Mouse (Mus musculus) right cerebral cortex, adult 2 months (tissue): ENCODE measurements around the gene Tnni1.

Source experiments
- DNase-seq, 2 experiments: peaks; one replicate each; pipeline ENCODE4 v3.0.0; 2021 to 2022; ENCODE audit warnings: low spot score in 2 of 2

Tnni1 gene

DNA sequence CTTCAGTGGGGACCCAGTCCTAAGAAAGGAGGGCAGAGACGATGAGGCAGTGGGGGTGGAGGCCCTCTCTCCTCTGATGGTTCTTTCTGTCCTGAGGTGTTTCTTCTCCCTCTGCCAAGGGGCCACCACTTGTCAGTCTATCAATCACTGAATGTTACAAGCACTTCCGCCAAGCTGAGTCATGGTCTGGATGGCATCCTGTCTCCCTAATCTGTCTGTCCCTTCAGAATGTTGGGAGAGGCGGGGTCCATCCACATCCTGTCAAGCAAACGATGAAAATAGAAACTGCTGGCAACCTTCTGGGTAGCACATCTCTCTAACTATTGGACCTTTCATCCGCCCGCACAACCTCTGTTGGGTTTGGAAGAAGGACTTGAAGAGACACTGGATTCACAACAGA, 65.2 kb downstream of the Tnni1 start:
- no peak for DNase-seq

DNA sequence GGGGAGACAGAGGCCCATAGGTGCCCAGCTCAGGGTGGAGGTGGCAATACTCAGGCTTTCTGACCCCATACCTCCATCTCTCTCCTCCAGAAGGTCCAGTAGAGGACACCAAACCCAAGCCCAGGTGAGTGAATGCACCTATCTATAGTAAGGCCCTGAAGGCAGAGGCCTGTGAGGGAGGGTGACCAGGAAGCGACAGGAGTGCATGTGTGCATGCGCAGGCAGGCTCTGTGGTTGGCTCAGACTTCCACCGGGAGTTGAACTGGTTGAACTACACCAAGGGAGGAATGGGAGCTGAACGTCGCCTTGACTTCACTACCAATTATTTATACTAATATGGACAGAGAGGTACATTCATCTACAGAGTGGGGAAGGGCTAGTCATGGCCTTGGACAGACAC, 67.4 kb downstream of the Tnni1 start:
- DNase-seq = no peak

DNA sequence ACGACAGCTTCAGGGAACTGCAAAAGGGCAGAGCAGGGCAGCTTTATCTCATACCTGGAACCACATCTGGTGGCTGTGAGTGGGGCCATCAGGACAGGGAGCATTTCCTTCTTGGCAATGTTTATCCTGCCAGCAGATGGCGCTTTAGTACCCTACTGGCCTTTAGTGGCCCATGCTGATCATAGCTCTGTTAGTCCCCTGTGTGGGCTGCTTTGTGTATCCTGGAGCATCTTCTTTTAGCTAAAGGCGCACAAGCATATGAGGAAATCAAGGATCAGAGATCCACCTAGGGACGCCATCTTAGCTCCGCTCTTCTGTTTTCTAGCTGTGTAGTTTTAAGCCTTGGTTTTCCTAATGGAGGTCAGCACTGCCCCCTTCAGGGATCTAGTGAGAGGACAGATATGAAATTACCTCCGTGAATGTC, 67.9 kb downstream of the Tnni1 start:
- DNase-seq = peak; percentile 20 to 24

DNA sequence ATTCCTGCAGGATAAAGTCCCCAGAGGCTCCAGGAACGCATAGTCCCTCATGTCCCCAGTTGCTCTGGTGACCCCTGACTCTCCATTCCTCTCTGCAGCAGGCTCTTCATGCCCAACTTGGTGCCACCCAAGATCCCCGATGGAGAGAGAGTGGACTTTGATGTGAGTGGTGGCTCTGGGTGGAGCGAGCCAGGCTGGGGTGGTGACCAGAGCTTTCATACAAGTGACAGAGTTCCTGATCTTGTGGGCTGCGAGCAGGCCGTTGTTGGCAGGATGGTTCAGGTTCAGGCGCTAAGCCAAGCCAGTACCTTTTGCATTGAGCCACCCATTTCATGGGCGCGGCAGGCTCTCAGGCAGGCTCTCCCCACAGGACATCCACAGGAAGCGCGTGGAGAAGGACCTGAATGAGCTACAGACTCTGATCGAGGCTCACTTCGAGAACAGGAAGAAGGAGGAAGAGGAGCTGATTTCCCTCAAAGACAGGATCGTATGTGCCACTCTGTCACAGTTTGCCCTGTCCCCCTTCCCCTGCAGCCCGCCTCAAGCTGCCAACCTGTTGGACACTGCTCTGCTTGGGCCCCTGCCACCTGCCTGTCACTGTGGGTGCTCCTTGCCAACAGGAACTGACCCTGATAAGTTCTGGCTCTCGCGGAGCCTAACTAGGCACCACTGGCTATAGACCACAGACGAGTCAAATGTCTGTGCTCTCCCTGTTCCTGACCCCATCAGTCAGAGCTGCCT, 68.5 kb downstream of the Tnni1 start:
- no peak for DNase-seq

DNA sequence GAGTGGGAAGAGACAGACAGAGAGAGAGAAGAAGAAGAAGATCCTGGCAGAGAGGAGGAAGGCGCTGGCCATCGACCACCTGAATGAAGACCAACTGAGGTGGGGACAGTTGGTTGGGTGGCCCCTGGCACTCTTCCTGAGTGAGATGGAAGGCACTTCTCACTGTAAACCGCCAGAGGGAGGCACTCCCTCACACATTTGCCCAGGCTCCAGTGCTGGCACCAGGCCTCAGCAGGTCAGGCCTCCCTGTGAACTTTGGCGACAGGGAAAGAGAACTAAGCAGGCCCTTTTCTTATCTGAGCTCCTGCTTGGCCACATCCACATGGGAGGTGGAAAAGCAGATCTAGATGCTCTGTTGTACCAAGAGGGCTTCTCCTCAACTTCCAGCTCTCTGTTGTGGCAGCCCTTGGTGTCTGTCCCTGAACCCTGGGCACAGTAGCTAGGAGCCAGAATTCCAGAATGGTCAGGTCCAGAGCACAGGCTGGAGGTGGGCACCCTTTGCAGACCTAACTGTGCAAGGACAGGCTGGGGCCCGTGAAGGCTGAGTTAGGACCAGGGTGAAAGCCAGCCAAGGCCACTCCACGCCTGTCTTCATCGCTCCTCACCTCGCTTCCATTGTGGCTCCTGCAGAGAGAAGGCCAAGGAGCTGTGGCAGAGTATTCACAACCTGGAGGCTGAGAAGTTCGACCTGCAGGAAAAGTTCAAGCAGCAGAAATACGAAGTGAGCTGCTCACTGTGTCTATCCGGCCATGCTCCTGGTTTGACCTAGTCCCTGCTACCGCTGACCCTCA, 71.7 kb downstream of the Tnni1 start:
- peak; percentile 21 to 36 for DNase-seq

DNA sequence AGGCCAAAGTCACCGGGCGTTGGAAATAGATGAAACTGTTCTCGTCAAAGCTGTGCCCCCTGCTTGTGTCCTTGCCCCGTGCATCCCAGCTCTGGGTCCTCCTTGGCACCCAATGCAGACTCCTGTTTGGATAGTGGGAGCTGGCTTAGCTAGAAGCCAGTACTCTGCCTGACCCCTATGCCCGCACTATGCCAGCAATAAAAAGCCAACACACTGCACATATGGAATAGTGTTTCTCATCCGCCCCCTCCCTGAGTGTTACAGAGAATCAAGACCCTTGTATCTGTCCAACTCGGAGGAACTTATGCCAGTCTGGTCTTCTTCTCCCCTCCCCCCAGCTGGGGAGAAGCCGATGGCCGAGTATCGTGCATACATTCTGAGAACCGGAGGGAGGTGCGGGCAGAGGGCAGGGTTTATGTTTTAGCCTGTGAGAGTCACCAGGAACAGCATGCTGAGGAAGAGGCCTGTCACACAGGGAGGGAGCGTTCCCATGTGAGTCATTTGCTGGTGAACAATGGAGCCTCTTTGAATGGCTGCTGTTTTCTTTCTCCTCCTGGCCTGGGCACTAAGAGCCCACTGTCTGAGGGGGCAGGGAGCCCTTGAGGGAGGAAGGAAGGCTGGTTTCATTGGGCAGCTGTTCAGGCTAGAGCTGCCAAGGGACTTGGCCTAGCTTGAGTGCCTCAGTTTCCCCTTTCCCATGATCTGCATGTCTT, 73.0 kb downstream of the Tnni1 start:
- DNase-seq = no peak

DNA sequence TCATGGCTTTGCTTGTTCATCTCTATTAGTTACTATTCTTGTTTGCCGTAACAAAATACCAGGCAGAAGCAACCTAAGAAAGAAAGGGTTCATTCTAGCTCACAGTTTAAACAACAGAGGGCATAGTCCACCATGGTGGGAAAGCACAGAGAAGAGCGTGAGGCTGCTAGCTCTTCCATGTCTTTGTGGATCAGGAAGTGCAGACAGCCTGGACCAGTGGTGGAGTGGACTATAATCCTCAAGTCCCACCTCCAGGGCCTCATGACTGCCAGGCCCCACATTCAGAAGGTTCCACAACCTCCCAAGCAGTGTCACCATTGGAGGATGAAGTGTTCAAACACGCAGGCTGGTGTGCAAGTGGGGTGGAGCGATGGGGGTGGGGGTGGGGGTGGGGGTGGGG, 74.0 kb downstream of the Tnni1 start:
- no peak for DNase-seq

DNA sequence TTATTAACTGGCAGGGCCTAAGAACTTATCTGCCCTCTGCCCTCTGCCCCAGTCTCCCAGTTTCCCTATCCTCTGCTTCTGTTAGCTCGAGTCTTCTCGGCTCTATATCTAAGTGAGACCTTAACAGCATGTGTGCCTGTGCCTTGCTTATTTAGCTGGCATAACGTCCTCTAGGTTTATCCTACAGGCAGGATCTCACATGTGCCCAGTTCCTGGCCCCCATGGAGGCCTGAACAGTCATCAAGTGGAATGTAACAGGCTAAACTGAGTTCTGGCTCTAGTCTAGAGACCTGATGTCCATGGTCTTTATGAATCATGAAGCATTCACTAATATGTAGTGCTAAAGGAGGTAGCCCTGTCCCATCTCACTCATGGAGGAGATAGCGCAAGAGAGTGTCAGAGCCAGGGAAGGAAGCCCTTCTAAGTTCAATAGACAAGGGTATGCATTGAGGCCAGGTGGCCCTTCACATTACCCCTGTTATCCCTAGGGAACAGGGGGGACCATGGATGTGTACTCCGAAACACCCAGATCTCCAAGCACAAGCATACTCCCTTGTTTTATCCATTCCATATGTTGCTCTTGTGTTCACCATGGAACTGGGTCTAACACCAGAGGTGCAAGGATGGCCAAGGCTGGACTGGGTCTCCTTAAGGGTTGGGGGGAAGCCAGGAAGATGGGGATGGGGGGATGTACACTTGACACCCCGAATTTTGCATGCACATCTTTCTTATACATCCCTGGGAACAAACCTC, 75.5 kb downstream of the Tnni1 start:
- DNase-seq = no peak

DNA sequence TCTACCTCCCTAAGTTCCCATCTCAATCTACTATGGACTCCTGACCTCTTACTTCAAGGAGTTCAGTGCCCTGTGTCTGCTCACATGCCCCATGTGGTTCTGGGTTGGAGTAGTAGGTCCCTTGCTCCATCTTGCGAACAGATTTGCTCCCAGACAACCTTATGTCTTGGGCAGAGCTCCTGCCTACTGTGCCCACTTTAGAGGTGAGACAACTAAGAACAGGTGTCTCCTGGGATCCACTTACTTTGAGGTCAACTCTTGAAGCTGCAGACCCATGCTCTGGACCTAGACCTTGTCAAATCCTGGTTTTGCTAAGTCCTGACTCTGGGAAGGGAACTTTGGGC, 76.1 kb downstream of the Tnni1 start:
- DNase-seq = no peak

DNA sequence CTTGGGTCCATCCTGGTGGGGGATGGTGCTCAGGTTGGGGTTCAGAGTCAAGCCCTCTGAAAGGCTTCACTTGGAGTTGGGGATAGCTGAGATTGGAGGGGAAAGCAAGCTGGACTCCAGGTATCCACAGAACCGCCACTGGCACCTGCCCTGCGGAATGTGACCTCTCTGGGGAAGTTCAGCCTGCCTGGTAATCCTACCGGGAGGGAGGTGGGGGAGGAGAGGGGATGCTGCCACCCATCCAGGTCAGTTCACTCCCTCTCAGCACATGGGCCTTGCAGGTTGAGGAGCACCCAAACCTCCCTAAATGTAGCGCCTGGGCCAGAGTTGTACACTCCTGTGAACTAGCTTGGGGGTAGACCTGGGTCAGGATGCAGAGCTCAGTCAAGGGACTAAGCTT, 76.8 kb downstream of the Tnni1 start:
- DNase-seq = no peak

DNA sequence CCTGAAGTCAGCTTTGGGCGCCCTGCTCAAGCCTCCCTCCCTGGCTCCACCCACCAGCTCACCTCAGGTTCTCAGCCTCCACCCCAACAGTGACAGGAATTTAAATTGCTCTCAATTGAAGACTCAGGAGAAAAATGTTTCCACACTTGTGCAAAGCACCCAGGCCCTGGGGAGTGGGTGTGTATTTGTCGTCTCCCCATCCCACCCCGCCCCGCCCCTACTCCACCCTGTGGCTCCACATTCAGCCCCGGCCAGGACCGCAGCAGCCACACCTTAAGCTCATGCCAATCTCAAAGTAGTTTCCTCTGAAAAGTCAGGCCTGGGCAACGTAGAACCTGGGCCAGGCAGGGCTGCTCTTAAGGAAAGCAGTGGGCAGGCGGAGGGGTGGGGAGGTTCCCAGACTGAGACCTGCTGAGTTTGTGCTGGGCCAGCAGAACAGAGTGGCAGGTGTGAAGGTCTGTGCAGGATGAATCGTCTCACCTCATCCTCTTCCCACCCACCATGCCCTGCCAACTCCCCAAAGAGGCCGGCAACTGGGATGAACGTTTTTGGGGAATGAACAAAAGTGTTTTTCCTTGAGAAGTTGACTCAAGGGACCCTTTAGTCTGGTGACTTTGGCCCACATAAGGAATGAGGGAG, 78.0 kb downstream of the Tnni1 start:
- no peak for DNase-seq

DNA sequence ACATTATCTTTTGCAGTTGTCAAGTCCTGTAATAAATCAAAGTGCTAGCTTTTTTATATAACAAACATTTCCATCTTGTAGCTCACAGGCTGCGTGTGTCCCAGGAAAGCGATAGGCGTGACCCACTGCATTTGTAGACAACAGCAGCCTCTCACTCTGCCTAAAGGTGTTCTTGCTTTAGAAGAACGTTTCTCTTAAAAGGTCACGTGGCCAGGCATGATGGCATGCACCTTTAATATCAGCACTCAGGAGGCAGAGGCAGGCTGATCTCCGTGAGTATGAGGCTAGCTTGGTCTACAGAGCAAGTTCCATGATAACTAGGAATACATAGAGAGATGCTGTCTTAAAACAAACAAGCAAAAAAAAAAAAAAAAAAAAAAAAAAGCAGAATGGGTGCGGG, 79.3 kb downstream of the Tnni1 start:
- no peak for DNase-seq
